23 mouse cellular contexts compared by ENCODE assay signal in the genomic region with DNA sequence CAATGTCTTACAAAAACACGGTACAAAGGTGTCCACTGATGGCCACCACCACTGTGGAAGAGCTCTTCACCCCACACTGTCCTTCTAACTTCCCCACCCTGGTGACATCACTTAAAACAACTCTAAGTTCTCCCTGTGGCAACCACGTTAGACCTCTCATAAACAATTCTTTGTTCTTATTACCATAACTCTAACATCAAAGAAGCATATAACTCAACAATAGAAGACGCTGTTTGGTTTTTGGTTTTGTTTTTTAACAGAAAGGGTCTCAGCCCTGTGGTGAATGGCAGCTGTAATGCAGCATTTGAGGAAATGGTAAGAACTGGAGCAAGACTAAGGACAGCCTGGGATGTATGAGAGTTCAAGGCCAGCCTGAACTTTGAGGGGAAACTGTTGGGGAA. TPM values are rescaled to one million over a fixed set of nuclear protein-coding genes. Genes with fewer than 3 reads are reported as not detected.
DNase-seq lines count a peak whose midpoint lies in the region; ATAC-seq and TF ChIP-seq lines count a peak whose summit lies in the region.
"Had no signal": no experiment of that assay in that cellular context is flagged by ENCODE, and none has a peak within 500 bp of the region (broad histone marks: within the 10 kb centered on the region; RNA-seq: fewer than 3 reads in every experiment).

No protein-coding gene starts in this region.

- no peak overlapping the region for H3K4me2 ChIP-seq in midbrain, embryonic 13.5 days (replicated peaks)
- H3K4me2 ChIP-seq: embryonic facial prominence, embryonic 15.5 days; heart, embryonic 13.5 days had no signal

- H3K9ac ChIP-seq in midbrain, embryonic 13.5 days (replicated peaks): no peak overlapping the region
- H3K9ac ChIP-seq: embryonic facial prominence, embryonic 15.5 days; heart, embryonic 13.5 days had no signal

- H3K27ac ChIP-seq in layer of hippocampus, adult 2 months: peak overlapping the region; percentile 11; the same call in 1 of the 2 replicates
- peak overlapping the region; percentile 3 for H3K27ac ChIP-seq in bone marrow macrophage, adult 2 months (ENCODE audit: insufficient read depth, low read depth, low read length)
- peak overlapping the region; percentile 84 for H3K27ac ChIP-seq in macrophage
- H3K27ac ChIP-seq in midbrain, embryonic 13.5 days: no peak overlapping the region
- H3K27ac ChIP-seq: embryonic facial prominence, embryonic 15.5 days; heart, embryonic 13.5 days; hindbrain, postnatal 0 days; kidney, postnatal 0 days had no signal

- no peak for TF ChIP-seq CTCF in layer of hippocampus, adult 2 months (conservative IDR thresholded peaks at IDR 0.05)
- TF ChIP-seq CTCF in bone marrow macrophage, adult 2 months (IDR thresholded peaks at IDR 0.05; ENCODE audit: low read depth, low read length): no peak

- no peak for TF ChIP-seq POLR2A in bone marrow macrophage, adult 2 months (IDR thresholded peaks at IDR 0.05; ENCODE audit: borderline replicate concordance, low read depth, low read length)

- no peak for ATAC-seq in midbrain, embryonic 13.5 days
- ATAC-seq: forebrain, embryonic 16.5 days; hindbrain, postnatal 0 days; midbrain, embryonic 16.5 days had no signal

- WGBS in macrophage (ENCODE audit: missing documents): 58% methylated on average over 3 of the region's 3 CpGs
- 92% methylated on average over 3 of the region's 3 CpGs for WGBS in midbrain, embryonic 13.5 days

- H3K9me3 ChIP-seq in midbrain, embryonic 13.5 days: no peaks in the 10 kb centered on the region
- H3K9me3 ChIP-seq: embryonic facial prominence, embryonic 15.5 days; heart, embryonic 13.5 days had no signal

- H3K4me1 ChIP-seq in bone marrow macrophage, adult 2 months (ENCODE audit: control insufficient read depth, insufficient read depth, low read length): peaks cover 71% of the 10 kb centered on the region
- 0 out of 2 replicates have a peak, but pooled peaks cover 3% of the 10 kb centered on the region for H3K4me1 ChIP-seq in midbrain, embryonic 13.5 days (replicated peaks)

- H3K79me2 ChIP-seq in macrophage (ENCODE audit: inconsistent target): peaks cover 100% of the 10 kb centered on the region

- H3K27me3 ChIP-seq in midbrain, embryonic 13.5 days: no peaks in the 10 kb centered on the region
- H3K27me3 ChIP-seq: embryonic facial prominence, embryonic 15.5 days; heart, embryonic 13.5 days had no signal

- DNase-seq in layer of hippocampus, adult 2 months (ENCODE audit: low spot score in 2 of 2): no peak
- DNase-seq in layer of hippocampus, adult 9-11 months: no peak
- peak; percentile 56 for DNase-seq in CD4-positive, CD25-positive, alpha-beta regulatory T cell, adult 2 months (ENCODE audit: low read depth, low spot score)
- no peak for DNase-seq in left cerebral cortex, postnatal 4 days
- DNase-seq in adrenal gland, postnatal 36 days: no peak
- DNase-seq: adrenal gland, postnatal 10 days; cerebellum, adult 9-10 months; gastrocnemius, postnatal 14 days; heart, adult 18-20 months; heart, postnatal 14 days; kidney, adult 11 months; lung, adult 2 months; lung, postnatal 14 days had no signal

- intact Hi-C loops in left cerebral cortex, postnatal 4 days (cut with DNase I): no loop called here

- H3K4me3 ChIP-seq in layer of hippocampus, adult 2 months: no peak overlapping the region
- H3K4me3 ChIP-seq in bone marrow macrophage, adult 2 months (ENCODE audit: insufficient read depth, low read length): no peak overlapping the region
- no peak overlapping the region for H3K4me3 ChIP-seq in macrophage (ENCODE audit: inconsistent target)
- H3K4me3 ChIP-seq in midbrain, embryonic 13.5 days (replicated peaks): no peak overlapping the region
- H3K4me3 ChIP-seq: embryonic facial prominence, embryonic 15.5 days; heart, embryonic 13.5 days; myocyte had no signal

- H3K36me3 ChIP-seq in macrophage (ENCODE audit: inconsistent target): no peaks in the 10 kb centered on the region
- no peaks in the 10 kb centered on the region for H3K36me3 ChIP-seq in midbrain, embryonic 13.5 days
- H3K36me3 ChIP-seq: embryonic facial prominence, embryonic 15.5 days had no signal

RNA-seq across cellular contexts. Expression of gene Ankrd11, which starts 16.1 kb away (rescaled TPM):
- total RNA-seq in layer of hippocampus, adult 2 months (2021): 100 to 1,000 TPM; 165 to 176 TPM
- polyA plus RNA-seq in bone marrow macrophage, adult 2 months (2012; ENCODE audit: insufficient read depth, insufficient read length, missing spikeins): 76.2 and 79.2 TPM in 2 replicates
- total RNA-seq in macrophage (2018; cell fraction: chromatin; rRNA removed): 100 to 1,000 TPM; 272 to 441 (median 315) TPM
- 10 to 100 TPM; 21.2 to 47.5 (median 32.8) TPM for total RNA-seq in macrophage (2018; cell fraction: cytosol; rRNA removed)
- 100 to 1,000 TPM; 138 to 277 (median 182) TPM for total RNA-seq in macrophage (2018; cell fraction: nucleus; rRNA removed)
- 32.7 to 46.6 TPM (median 36.7 TPM) in 3 replicates for polyA plus RNA-seq in macrophage (2018)
- 32.3 and 34.4 TPM in 2 replicates for polyA plus RNA-seq in midbrain, embryonic 13.5 days (2015; fragmentation: Nextera tagmentation; extraction: Ambion mirVana)
- 100 to 1,000 TPM; 138 to 143 TPM for total RNA-seq in left cerebral cortex, postnatal 4 days (2021)
- 10 to 100 TPM; 80.6 to 81.1 TPM for total RNA-seq in adrenal gland, postnatal 36 days (2021)

RNA-seq across cellular contexts. Expression of gene Spg7, which starts 36.8 kb away (rescaled TPM):
- 10 to 100 TPM; 63.4 to 66.3 TPM for total RNA-seq in layer of hippocampus, adult 2 months (2021)
- polyA plus RNA-seq in bone marrow macrophage, adult 2 months (2012; ENCODE audit: insufficient read depth, insufficient read length, missing spikeins): 58.3 and 65.1 TPM in 2 replicates
- 10 to 100 TPM; 19.5 to 65.7 (median 40.9) TPM for total RNA-seq in macrophage (2018; cell fraction: chromatin; rRNA removed)
- total RNA-seq in macrophage (2018; cell fraction: cytosol; rRNA removed): 10 to 100 TPM; 21.8 to 31.2 (median 26.5) TPM
- 10 to 100 TPM; 19.3 to 56.6 (median 35.7) TPM for total RNA-seq in macrophage (2018; cell fraction: nucleus; rRNA removed)
- polyA plus RNA-seq in macrophage (2018): 28.2 to 39.2 TPM (median 32.3 TPM) in 3 replicates
- polyA plus RNA-seq in midbrain, embryonic 13.5 days (2015; fragmentation: Nextera tagmentation; extraction: Ambion mirVana): 52.0 and 52.2 TPM in 2 replicates
- 10 to 100 TPM; 73.8 to 79.7 TPM for total RNA-seq in left cerebral cortex, postnatal 4 days (2021)
- total RNA-seq in adrenal gland, postnatal 36 days (2021): 10 to 100 TPM; 82.4 to 92.7 TPM
